Mouse (Mus musculus) monocyte, adult 59 days (primary cell): ENCODE data around the gene C1galt1c1. TPM values are rescaled to one million over a fixed set of nuclear protein-coding genes. Genes with fewer than 3 reads are reported as not detected.

Experiments
- total RNA-seq, 2 experiments: library from RNA; stranded (reverse); gene quantifications; one replicate each; pipeline ENCODE4 v1.2.4; 2023

C1galt1c1 gene
- total RNA-seq: 10 to 100 TPM; 29.5 to 36.8 TPM

DNA sequence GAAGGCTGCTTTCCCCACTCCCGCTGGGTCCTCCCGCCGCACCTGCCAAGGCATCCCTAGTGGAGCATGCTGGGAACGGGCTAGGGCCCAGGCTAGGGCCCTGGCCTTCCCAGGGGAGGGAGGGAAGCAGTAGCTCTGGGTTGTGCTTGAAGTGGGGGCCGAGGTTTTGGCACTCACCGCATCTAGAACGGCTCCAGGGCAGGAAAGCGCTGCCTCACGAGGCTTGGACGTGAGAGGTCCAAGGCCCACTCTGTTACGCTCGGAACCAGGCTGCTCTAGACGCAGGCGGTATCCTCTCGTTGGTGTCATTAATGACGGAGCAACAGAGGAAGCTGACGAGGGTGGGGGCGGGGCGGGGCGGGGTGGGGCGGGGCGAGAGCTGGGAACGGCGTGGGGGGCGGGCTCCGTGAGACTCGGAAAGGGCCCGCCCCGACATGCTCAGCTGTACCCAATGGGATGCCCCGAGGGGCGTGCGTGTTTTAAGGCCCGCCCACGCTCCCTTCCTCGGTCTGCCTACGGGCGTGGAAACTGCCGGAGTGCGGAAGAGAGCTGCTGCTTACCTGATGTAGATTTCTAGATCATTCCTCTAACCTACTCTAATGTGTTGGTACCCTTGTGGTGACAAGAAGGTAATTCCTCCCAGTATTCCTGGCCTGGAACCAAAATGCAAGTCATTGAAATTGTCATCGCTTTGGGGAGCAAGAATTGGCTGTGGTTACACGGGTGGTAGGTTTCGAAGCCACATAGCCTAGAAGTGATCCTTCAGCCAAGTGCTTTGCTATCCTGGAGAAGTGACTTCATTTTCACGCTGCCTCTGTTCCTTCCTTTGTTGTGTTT, at the start of gene C1galt1c1:
Gene C1galt1c1, minus strand, starts transcription at position 287 of the 837 bp plus-strand sequence.

GRCm38 (mm10) chrX:38600177-38600994, 34.5 kb downstream of the C1galt1c1 start, which contains the start of gene Mcts1:
TSS of gene Mcts1 (plus strand) at chrX:38600578.

Other genes with a start within 250 kb of the C1galt1c1 start
- gene Lamp2, start 178.6 kb downstream of the C1galt1c1 start, total RNA-seq: 100 to 1,000 TPM; 249 to 268 TPM
- gene Cul4b, start 58.9 kb downstream of the C1galt1c1 start, total RNA-seq: 10 to 100 TPM; 21.5 to 22.2 TPM
- gene Mcts1, start 34.5 kb downstream of the C1galt1c1 start, total RNA-seq: 10 to 100 TPM; 61.1 to 64.4 TPM
- gene 6030498E09Rik, start 137.6 kb upstream of the C1galt1c1 start, total RNA-seq: not detected